Mouse (Mus musculus) kidney, embryonic 14.5 days (tissue): ENCODE data around the gene Cds2. TPM values are rescaled to one million over a fixed set of nuclear protein-coding genes. Genes with fewer than 3 reads are reported as not detected.
A peak's percentile ranks its signal among the peaks of the same experiment; 100 is the strongest.
"Not testable (repeated sequence)": the region's sequence is repeated elsewhere in the genome, so short reads cannot be mapped to it uniquely, and the experiment has no call there.

Experiments used
- ATAC-seq: fragments of 200-750 bp; cut with Nextera tagmentation; 2 replicates; pipeline ENCODE4 v1.8.0; 2017; ENCODE audit warnings: moderate number of reproducible peaks, mild to moderate bottlenecking, moderate TSS enrichment, moderate library complexity; ENCODE audit not compliant: low FRiP score, low TSS enrichment
- H3K27ac ChIP-seq: fragments of 300-500 bp; sonication (generic); 2 replicates; pipeline ENCODE4 v1.5.1; 2014; ENCODE audit warnings: low read depth, mild to moderate bottlenecking, low read length, moderate library complexity, mixed read lengths
- H3K27me3 ChIP-seq: fragments of 300-500 bp; sonication (generic); 2 replicates; pipeline ENCODE4 v1.6.1; 2014; ENCODE audit warnings: mild to moderate bottlenecking, low read length; ENCODE audit not compliant: control insufficient read depth, insufficient read depth
- H3K36me3 ChIP-seq: fragments of 300-500 bp; sonication (generic); 2 replicates; pipeline ENCODE4 v1.6.1; 2014; ENCODE audit warnings: low read length, mixed read lengths; ENCODE audit not compliant: control insufficient read depth, insufficient read depth
- H3K4me1 ChIP-seq: fragments of 300-500 bp; sonication (generic); 2 replicates; pipeline ENCODE4 v1.6.1; 2014; ENCODE audit warnings: low read length, mixed read lengths; ENCODE audit not compliant: control insufficient read depth, insufficient read depth
- H3K4me2 ChIP-seq: fragments of 300-500 bp; sonication (generic); replicated peaks from 2 replicates; pipeline ENCODE4 v1.6.1; 2014; ENCODE audit warnings: low read depth, mild to moderate bottlenecking, low read length
- H3K4me3 ChIP-seq: fragments of 300-500 bp; sonication (generic); 2 replicates; pipeline ENCODE4 v1.5.1; 2014; ENCODE audit warnings: mild to moderate bottlenecking, low read length
- H3K9ac ChIP-seq: fragments of 300-500 bp; sonication (generic); 2 replicates; pipeline ENCODE4 v1.6.1; 2014; ENCODE audit warnings: low read depth, mild to moderate bottlenecking, low read length, moderate library complexity
- H3K9me3 ChIP-seq: fragments of 300-500 bp; sonication (generic); 2 replicates; pipeline ENCODE4 v1.6.1; 2016; ENCODE audit warnings: low read length; ENCODE audit not compliant: control insufficient read depth
- WGBS: fragments of 180-500 bp; shearing (Covaris S2); extraction: QIAGEN DNeasy Blood & Tissue Kit; methylation state at CpG from one replicate; pipeline ENCODE4 v1.1.7; 2014; 5-methylcytosine and 5-hydroxymethylcytosine counted together
- polyA plus RNA-seq: library from polyadenylated mRNA; unstranded; fragments of >200 nt; fragmentation: Nextera tagmentation; extraction: Ambion mirVana; gene quantifications from 2 replicates; pipeline ENCODE4 v1.2.1, GENCODE M21; 2014

Gene Cds2
- polyA plus RNA-seq: 24.4 and 27.3 TPM in 2 replicates

DNA sequence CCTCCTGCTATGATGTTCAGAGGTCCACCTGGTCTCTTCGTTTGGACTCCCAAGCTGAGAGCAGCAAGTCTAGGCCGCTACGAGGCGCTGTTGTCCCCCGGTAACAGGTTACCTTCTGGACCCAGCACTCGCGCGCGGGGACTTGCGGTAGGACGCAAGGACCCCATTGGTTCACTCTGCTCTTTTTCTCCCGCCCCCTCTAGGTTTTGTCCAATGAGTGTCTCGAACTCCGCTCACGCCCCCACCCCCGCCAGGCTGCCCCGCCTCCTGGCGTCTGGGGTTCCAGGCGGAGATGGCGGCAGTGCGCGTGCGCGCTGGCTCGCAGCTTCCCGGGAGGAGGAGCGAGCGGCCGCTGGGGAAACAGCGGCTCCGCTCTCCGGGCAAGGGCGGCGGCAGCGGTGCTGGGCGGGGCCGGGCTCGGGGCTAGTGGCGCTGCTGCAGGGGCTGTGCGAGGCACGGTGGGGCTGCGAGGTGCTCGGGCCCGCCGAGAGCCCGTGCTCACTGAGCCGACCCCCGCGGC, at the start of gene Cds2:
Gene Cds2, plus strand, starts transcription at position 270 of the 520 bp plus-strand sequence.
- H3K9me3 ChIP-seq: no peaks in the 10 kb centered on the region
- under 1% methylated on average over 46 of the region's 49 CpGs for WGBS
- peak within 1 kb of the TSS; percentile 90 for H3K4me3 ChIP-seq
- H3K27ac ChIP-seq: peak within 1 kb of the TSS; percentile 68
- peak within 1 kb of the TSS; percentile 67 for H3K4me2 ChIP-seq
- peak within 1 kb of the TSS; percentile 89 for H3K9ac ChIP-seq
- H3K36me3 ChIP-seq: no peaks in the 10 kb centered on the region
- peaks cover 12% of the 10 kb centered on the region; the same call in 1 of the 2 replicates for H3K4me1 ChIP-seq
- peak; percentile 99 for ATAC-seq
- H3K27me3 ChIP-seq: no peaks in the 10 kb centered on the region

DNA sequence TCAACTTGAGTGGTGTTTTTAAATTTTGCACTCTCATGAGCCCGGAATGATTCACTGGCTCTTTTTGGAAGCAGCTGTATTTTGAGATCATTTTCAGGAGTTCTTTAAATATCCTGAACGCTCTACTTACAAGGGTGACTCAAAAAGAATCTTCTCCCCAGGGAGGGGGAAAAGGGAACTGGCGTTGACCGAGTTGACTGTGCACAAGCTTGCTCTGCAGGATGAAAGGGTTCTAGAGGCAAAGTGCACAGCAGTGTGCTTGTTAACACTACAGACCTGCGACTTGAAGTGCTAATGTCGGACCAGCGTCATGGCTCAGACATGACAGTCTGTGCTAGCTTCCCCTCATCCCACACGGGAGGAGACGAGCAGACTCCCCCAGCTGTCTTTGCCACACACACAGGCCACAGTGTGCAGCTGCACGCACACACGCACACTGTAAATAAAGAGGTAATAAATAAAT, 41.3 kb upstream of the Cds2 start:
- no peak for ATAC-seq
- Histone ChIP-seq H3K4me3 (no peak overlapping the region), H3K27me3 (no peaks in the 10 kb centered on the region), H3K9ac (no peak overlapping the region), H3K36me3 (no peaks in the 10 kb centered on the region), H3K4me2 (no peak overlapping the region), H3K4me1 (no peaks in the 10 kb centered on the region), H3K9me3 (no peaks in the 10 kb centered on the region), H3K27ac (no peak overlapping the region)
- 50% methylated on average over 11 of the region's 11 CpGs for WGBS

DNA sequence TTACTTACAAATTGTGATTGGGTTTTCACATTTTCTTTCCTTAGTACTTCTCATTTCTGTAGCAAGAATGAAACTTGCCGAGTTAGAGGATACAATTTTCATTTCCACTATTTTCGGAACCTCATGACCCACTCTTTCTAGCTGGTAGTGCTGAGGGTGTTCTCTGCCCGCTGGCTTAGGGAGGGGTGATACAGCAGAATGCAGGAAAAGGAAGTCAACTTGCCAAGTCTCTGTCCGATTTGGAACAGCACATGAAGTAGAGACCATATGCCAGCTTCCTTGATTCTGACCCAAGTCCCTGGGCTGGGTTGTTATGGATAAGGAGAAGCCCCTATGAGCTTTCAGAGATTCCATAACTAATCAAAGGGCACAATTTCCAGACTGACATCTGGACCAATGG, 38.6 kb upstream of the Cds2 start:
- H3K27ac ChIP-seq: no peak overlapping the region
- H3K27me3 ChIP-seq: no peaks in the 10 kb centered on the region
- no peaks in the 10 kb centered on the region for H3K9me3 ChIP-seq
- ATAC-seq: no peak
- no peak overlapping the region for H3K9ac ChIP-seq
- H3K4me3 ChIP-seq: no peak overlapping the region
- 88% methylated on average over 4 of the region's 4 CpGs for WGBS
- no peaks in the 10 kb centered on the region for H3K36me3 ChIP-seq
- H3K4me2 ChIP-seq: no peak overlapping the region
- H3K4me1 ChIP-seq: no peaks in the 10 kb centered on the region

DNA sequence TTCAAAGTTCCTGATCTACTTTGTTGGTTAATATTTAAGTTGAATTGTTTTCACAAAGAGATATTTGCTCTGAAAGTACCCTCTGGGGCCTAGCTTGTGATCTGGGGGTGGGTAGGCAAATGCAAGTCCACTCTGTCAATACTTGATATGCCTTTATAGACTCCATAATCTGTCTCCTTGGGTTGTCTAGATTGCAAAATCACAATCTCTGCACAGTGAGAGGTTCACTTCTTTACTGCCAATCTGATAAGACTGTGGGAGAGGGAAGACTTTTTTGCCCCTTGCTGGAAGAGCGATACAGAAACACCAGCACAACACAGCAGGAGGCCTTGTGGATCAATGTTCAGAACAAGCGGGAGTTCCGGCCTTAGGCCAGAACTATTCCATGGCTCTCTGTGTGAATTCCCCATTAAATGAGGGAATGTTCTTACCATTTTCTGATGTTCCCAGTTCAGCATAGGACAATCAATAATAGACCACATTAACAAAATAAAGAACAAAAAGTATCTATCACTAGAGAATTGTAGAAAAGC, 30.5 kb upstream of the Cds2 start:
- no peaks in the 10 kb centered on the region for H3K36me3 ChIP-seq
- WGBS: 89% methylated on average over 3 of the region's 3 CpGs
- ATAC-seq: no peak

DNA sequence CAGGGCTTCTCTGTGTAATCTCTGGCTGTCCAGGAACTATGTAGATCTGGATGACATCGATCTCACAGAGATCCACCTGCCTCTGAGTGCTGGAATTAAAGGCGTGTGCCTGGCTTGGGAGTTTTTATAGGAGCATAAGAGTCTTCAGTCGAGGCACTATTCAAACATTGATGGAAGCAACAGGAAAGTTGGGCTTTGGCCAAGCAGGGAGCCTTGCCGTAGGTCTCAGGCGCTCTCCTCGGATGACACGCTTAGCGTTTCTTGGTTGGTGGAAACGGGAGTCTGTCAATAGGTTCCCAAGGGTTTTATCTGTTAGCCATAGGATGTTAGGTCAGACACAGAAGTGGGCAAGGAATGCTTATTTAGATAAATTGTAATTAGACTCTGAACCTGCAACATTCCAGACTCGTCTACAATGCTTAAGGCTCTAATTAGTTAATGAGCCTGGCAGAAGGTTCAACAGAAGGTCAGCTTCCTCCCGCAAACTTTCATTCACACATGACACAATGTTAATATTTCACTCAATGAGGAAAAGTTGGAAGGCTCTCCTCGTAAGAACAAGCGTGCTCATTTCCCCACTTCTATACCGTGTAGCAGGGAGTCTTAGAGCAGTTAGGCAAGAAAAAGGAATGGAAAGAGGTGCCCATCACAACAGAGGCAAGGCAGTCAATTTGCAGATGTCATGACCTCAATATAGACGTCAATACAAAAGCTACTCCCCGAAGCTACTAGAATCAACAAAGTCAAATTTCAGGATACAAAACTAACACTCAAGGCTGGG, 28.8 kb upstream of the Cds2 start:
- ATAC-seq: no peak; the same call in 1 of the 2 replicates
- H3K27ac ChIP-seq: no peak overlapping the region
- H3K4me3 ChIP-seq: no peak overlapping the region

More for the DNA sequence above, 30.5 kb upstream of the Cds2 start:
- Histone ChIP-seq H3K27me3 (no peaks in the 10 kb centered on the region), H3K4me1 (peaks cover 7% of the 10 kb centered on the region; the same call in 1 of the 2 replicates), H3K9me3 (no peaks in the 10 kb centered on the region), H3K4me3 (no peak overlapping the region), H3K27ac (no peak overlapping the region), H3K9ac (no peak overlapping the region), H3K4me2 (no peak overlapping the region)

DNA sequence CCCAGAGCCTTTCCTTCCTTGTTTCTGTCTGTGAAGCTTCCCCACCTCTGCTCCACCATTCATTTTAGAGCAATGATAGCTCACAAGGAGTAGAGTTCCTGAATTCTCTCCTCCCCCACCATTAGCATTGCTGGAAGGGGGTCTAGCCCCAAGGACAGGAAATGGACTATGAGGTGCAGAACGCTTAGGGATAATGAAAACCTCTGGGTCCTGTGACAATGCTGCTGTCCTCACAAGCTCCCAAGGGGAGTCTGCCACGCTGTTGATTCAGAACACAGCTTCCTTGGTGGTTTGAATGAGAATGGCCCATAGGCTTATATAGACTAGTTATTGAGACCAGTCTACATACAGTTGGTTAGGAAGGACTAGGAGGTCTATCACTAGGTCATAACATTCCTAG, 27.7 kb upstream of the Cds2 start:
- Histone ChIP-seq H3K9ac (no peak overlapping the region), H3K4me3 (no peak overlapping the region), H3K27me3 (no peaks in the 10 kb centered on the region), H3K9me3 (no peaks in the 10 kb centered on the region), H3K36me3 (no peaks in the 10 kb centered on the region), H3K27ac (no peak overlapping the region), H3K4me1 (peaks cover 7% of the 10 kb centered on the region; the same call in 1 of the 2 replicates), H3K4me2 (no peak overlapping the region)
- WGBS: 40% methylated on average over 2 of the region's 2 CpGs
- no peak for ATAC-seq

More for the DNA sequence above, 28.8 kb upstream of the Cds2 start:
- Histone ChIP-seq H3K36me3 (no peaks in the 10 kb centered on the region), H3K27me3 (no peaks in the 10 kb centered on the region), H3K9ac (no peak overlapping the region), H3K4me1 (peaks cover 7% of the 10 kb centered on the region; the same call in 1 of the 2 replicates), H3K4me2 (no peak overlapping the region), H3K9me3 (no peaks in the 10 kb centered on the region)
- WGBS: 42% methylated on average over 16 of the region's 16 CpGs

DNA sequence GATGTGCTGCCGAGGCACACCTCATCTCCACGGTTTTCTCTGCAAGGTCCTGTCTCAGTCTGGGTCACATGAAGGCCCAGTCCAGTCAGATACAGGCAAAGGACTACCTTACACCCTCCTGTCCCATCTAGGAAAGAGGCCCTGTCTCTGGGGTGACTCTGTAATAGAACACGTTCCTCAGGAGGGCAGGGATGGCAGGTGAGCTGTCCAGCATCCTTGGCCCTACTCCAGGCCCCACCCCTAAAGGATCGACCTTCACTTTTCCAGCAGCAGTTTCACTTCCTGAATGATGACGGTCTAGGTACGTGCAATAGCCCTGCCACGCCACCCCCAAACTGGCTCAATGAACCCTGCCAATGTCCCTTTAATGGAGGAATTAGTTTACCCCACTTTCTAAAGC, 27.0 kb upstream of the Cds2 start:
- WGBS: 81% methylated on average over 7 of the region's 7 CpGs
- Histone ChIP-seq H3K4me2 (no peak overlapping the region), H3K27ac (no peak overlapping the region), H3K27me3 (no peaks in the 10 kb centered on the region), H3K36me3 (no peaks in the 10 kb centered on the region), H3K9me3 (no peaks in the 10 kb centered on the region), H3K4me3 (no peak overlapping the region), H3K4me1 (peaks cover 7% of the 10 kb centered on the region; the same call in 1 of the 2 replicates), H3K9ac (no peak overlapping the region)
- no peak for ATAC-seq

DNA sequence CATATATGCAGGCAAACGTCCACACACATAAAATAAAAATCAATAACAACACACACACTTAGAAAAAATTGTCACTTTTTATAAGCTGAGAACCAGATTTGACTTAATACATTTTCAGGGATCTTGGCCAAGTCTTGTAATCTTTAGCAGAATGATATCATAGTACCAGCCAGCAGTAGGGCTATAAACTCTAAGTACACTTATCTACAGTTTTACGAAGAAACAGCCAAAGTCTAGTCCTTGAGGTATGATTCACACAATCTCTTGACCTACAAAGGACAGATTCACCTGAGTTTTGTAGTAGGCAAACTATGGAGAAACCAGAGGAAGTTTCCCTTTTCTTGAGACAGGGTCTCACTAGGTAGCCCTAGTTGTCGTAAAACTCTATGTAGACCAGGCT, 23.5 kb upstream of the Cds2 start:
- not testable (repeated sequence) for H3K4me2 ChIP-seq, H3K27me3 ChIP-seq
- peaks cover 18% of the 10 kb centered on the region; the same call in 1 of the 2 replicates for H3K36me3 ChIP-seq

DNA sequence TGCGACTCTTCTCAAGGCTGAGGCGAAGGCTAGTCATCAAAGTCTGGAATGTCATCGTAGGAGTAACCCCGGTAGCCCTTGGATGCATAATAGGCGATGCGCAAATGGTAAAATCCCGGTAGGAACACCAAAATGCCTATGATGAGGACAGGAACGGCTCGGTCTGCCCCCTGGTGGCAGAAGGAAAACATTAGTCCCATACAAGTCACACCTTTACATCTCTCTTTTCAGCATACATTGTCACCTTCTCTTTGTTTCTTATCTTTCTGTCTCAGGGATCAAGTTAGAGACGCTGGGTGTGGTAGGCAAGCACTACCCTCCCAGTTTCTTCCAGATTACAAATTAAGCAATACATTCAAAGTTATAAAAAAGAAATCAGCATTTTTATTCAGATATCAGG, 22.5 kb upstream of the Cds2 start:
- H3K4me2 ChIP-seq, H3K27me3 ChIP-seq, ATAC-seq, H3K9ac ChIP-seq, H3K9me3 ChIP-seq, H3K4me1 ChIP-seq, H3K27ac ChIP-seq, H3K4me3 ChIP-seq: not testable (repeated sequence)
- WGBS: 25% methylated on average over 8 of the region's 10 CpGs
- peaks cover 22% of the 10 kb centered on the region; the same call in 1 of the 2 replicates for H3K36me3 ChIP-seq

More for the DNA sequence above, 23.5 kb upstream of the Cds2 start:
- not testable (repeated sequence) for H3K4me1 ChIP-seq, H3K27ac ChIP-seq, H3K9me3 ChIP-seq, H3K4me3 ChIP-seq, ATAC-seq, H3K9ac ChIP-seq
- WGBS: 91% methylated on average over 3 of the region's 3 CpGs
